Mouse (Mus musculus) embryonic facial prominence, embryonic 14.5 days (tissue): ENCODE data around the gene Fcho1. TPM values are rescaled to one million over a fixed set of nuclear protein-coding genes. Genes with fewer than 3 reads are reported as not detected.
"Not testable (repeated sequence)": the region's sequence is repeated elsewhere in the genome, so short reads cannot be mapped to it uniquely, and the experiment has no call there.

Source experiments
- ATAC-seq: fragments of 200-750 bp; cut with Nextera tagmentation; 2 replicates; pipeline ENCODE4 v1.8.0; 2017; ENCODE audit warnings: low read depth, moderate number of reproducible peaks, moderate TSS enrichment
- DNase-seq: peaks from one replicate; pipeline ENCODE4 v3.0.0-alpha.2; 2015; ENCODE audit warnings: low spot score
- H3K27ac ChIP-seq: fragments of 300-500 bp; sonication (generic); replicated peaks from 2 replicates; pipeline ENCODE4 v1.5.1; 2014; ENCODE audit warnings: low read depth, mild to moderate bottlenecking, low read length, moderate library complexity
- H3K27me3 ChIP-seq: fragments of 300-500 bp; sonication (generic); replicated peaks from 2 replicates; pipeline ENCODE4 v1.6.1; 2014; ENCODE audit warnings: low read length; ENCODE audit not compliant: control insufficient read depth, insufficient read depth
- H3K36me3 ChIP-seq: fragments of 300-500 bp; sonication (generic); 2 replicates; pipeline ENCODE4 v1.6.1; 2014; ENCODE audit warnings: low read length, mixed read lengths; ENCODE audit not compliant: control insufficient read depth, insufficient read depth
- H3K4me1 ChIP-seq: fragments of 300-500 bp; sonication (generic); 2 replicates; pipeline ENCODE4 v1.6.1; 2014; ENCODE audit warnings: antibody characterized with exemption, low read length; ENCODE audit not compliant: control insufficient read depth, insufficient read depth
- H3K4me2 ChIP-seq: fragments of 300-500 bp; sonication (generic); 2 replicates; pipeline ENCODE4 v1.6.1; 2014; ENCODE audit warnings: low read depth, mild to moderate bottlenecking, low read length, moderate library complexity, mixed read lengths
- H3K4me3 ChIP-seq: fragments of 300-500 bp; sonication (generic); 2 replicates; pipeline ENCODE4 v1.5.1; 2014; ENCODE audit warnings: low read depth, mild to moderate bottlenecking, low read length
- H3K9ac ChIP-seq: fragments of 300-500 bp; sonication (generic); 2 replicates; pipeline ENCODE4 v1.6.1; 2014; ENCODE audit warnings: low read depth, mild to moderate bottlenecking, low read length, moderate library complexity, mixed read lengths
- H3K9me3 ChIP-seq: fragments of 300-500 bp; sonication (generic); 2 replicates; pipeline ENCODE4 v1.6.1; 2016; ENCODE audit warnings: low read length; ENCODE audit not compliant: control insufficient read depth
- WGBS: fragments of 180-500 bp; shearing (Covaris S2); extraction: QIAGEN DNeasy Blood & Tissue Kit; methylation state at CpG from one replicate; pipeline ENCODE4 v1.1.7; 2014; 5-methylcytosine and 5-hydroxymethylcytosine counted together
- polyA plus RNA-seq: library from polyadenylated mRNA; unstranded; fragments of >200 nt; fragmentation: Nextera tagmentation; extraction: Ambion mirVana; gene quantifications from 2 replicates; pipeline ENCODE4 v1.2.1, GENCODE M21; 2014

The Fcho1 gene
- 2.6 and 2.7 TPM in 2 replicates for polyA plus RNA-seq

DNA sequence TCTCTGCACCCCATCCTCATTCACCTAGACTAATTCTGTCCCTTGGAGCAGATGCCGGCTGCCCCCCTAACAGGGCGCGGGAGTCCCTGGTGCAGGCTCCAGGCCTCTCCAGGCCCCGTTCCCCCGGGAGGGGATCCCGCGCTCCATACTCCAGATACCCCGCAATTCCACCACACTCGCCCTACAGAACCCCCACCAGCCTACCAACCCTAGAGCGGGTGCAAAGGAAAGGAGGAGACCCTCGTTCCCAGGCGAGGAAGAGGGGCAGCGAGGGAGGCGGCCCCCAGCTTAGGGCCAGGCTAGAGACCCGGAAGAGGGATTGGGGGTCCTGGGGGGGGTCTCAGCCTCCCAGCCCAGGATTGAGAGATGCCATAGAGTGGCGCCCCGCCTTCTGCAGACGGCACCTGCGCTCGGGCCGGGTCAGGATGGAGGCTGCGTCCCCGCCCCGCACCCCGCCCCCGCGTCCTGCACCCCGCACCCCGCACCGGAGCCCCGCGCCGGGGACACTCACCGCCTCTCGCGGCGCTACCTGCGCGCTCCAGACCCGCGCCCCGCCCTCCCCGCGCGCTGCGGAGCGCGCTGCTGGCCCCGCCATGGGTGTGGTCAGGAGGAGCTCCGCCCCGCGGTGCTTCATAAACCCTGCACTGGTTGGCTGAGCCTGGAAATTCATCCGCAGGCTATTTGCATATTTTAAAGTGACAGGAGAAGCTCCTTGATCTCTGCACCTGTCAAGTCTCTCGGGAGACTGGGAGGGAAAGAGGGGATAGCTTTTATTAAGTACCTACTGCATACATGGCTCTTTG, at the start of gene Fcho1:
Gene Fcho1, minus strand, starts transcription at position 595 of the 803 bp plus-strand sequence.
- H3K4me1 ChIP-seq: peaks cover 5% of the 10 kb centered on the region; the same call in 1 of the 2 replicates
- ATAC-seq (peak; percentile 85), DNase-seq (peak; percentile 92)
- H3K4me3 ChIP-seq: peak within 1 kb of the TSS; percentile 55
- peaks cover 22% of the 10 kb centered on the region for H3K27me3 ChIP-seq
- 2% methylated on average over 29 of the region's 54 CpGs for WGBS
- H3K9me3 ChIP-seq: no peaks in the 10 kb centered on the region
- H3K4me2 ChIP-seq: peak within 1 kb of the TSS; percentile 74
- no peak within 1 kb of the TSS for H3K27ac ChIP-seq
- H3K36me3 ChIP-seq: no peaks in the 10 kb centered on the region
- peak within 1 kb of the TSS; percentile 63 for H3K9ac ChIP-seq

- no peaks in the 10 kb centered on the region for H3K27me3 ChIP-seq
- no peak for DNase-seq
- H3K4me1 ChIP-seq: no peaks in the 10 kb centered on the region
- no peak for ATAC-seq
- no peak overlapping the region for H3K27ac ChIP-seq
- H3K4me2 ChIP-seq: no peak overlapping the region
- H3K4me3 ChIP-seq: no peak overlapping the region
- no peaks in the 10 kb centered on the region for H3K36me3 ChIP-seq
- H3K9me3 ChIP-seq: peaks cover 11% of the 10 kb centered on the region
- no peak overlapping the region for H3K9ac ChIP-seq
- WGBS: 94% methylated on average over 12 of the region's 15 CpGs
Observed at GRCm38 (mm10) chr8:71771336-71771735, 45.8 kb upstream of the Fcho1 start.

DNA sequence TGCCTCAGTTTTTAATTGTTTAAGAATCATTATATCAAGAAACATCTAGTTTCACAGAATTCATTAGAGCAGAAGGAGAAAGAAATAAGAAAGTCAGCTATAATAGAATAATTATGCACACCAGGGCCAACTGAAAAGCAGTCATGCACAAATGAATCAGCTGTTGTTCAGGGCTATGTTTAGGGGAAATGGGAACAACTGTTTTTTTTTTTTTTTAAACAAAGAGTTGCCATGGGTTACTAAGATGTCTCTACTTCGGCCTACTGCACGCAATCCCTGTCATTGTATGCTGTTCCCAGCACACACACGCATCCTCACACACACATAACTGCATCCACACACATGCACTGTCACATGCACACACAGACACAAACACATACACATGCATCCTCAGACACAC, 33.3 kb upstream of the Fcho1 start:
- no peak overlapping the region for H3K4me3 ChIP-seq
- no peaks in the 10 kb centered on the region for H3K27me3 ChIP-seq
- no peak overlapping the region for H3K27ac ChIP-seq
- no peak for DNase-seq
- no peak for ATAC-seq
- no peaks in the 10 kb centered on the region for H3K36me3 ChIP-seq
- 91% methylated on average over 3 of the region's 3 CpGs for WGBS
- H3K4me2 ChIP-seq: no peak overlapping the region
- H3K4me1 ChIP-seq: no peaks in the 10 kb centered on the region
- H3K9me3 ChIP-seq: no peaks in the 10 kb centered on the region
- no peak overlapping the region for H3K9ac ChIP-seq

DNA sequence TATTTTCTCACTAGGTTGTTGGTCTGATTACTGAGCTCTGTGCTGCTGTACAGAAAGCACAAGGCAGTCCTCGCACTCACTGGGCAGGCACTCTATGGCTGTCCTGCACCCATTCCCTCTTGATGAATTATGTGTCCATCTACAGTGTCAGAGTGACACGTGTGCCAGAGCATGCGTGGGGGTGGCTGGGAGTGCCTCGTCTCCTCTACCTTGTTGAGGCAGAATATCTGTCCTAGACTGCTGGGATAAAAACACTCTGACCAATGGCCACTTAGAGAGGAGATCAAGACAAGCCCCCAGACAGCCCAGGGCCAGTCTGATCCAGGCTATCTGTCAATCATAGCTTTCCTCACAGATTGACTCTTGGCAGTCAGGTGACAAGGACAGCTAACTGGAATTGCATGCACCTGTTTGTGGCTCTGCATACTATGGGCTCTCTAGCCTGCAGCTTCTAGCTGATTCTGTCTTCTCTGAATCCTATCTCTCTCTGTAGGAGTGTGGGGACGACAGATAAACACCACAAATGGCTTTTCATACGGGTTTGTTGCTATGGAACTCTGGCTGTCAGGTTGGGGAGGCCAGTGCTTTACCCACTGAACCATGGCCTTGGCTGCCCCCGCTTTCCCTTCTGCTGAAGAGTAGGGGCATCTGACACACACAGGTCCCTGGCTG, 27.5 kb upstream of the Fcho1 start:
- 79% methylated on average over 7 of the region's 7 CpGs for WGBS
- H3K4me3 ChIP-seq, H3K9me3 ChIP-seq, ATAC-seq, H3K4me1 ChIP-seq, H3K4me2 ChIP-seq, DNase-seq, H3K9ac ChIP-seq, H3K27ac ChIP-seq, H3K27me3 ChIP-seq, H3K36me3 ChIP-seq: not testable (repeated sequence)

DNA sequence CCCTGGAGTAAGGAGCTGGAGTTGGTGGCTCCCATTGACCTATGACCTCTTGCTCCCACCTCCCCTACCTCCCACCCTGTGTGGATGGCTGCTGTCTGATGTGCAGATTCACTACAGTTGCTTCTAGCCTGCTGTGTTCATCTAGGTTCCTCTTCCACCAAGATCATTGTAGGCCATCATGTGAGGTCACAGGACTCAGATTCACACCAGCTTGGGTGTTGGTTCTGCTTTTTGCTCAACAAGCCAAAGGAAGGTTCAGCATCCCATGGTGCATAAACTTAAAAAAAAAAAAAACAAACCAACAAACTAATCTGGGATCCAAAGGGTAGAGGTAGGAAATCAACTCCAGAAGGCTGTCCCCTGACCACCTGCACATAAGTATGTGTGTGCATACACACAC, 26.7 kb upstream of the Fcho1 start:
- H3K27me3 ChIP-seq, H3K4me2 ChIP-seq, DNase-seq, H3K36me3 ChIP-seq, H3K4me1 ChIP-seq, H3K9ac ChIP-seq, H3K9me3 ChIP-seq, ATAC-seq, H3K27ac ChIP-seq, H3K4me3 ChIP-seq: not testable (repeated sequence)

GRCm38 (mm10) chr8:71751337-71751886, 25.9 kb upstream of the Fcho1 start:
- peak; percentile 26 for DNase-seq
- not testable (repeated sequence) for ATAC-seq, H3K4me3 ChIP-seq, H3K4me1 ChIP-seq, H3K36me3 ChIP-seq, H3K4me2 ChIP-seq, H3K27me3 ChIP-seq, H3K27ac ChIP-seq, H3K9me3 ChIP-seq, H3K9ac ChIP-seq
- 54% methylated on average over 2 of the region's 2 CpGs for WGBS

DNA sequence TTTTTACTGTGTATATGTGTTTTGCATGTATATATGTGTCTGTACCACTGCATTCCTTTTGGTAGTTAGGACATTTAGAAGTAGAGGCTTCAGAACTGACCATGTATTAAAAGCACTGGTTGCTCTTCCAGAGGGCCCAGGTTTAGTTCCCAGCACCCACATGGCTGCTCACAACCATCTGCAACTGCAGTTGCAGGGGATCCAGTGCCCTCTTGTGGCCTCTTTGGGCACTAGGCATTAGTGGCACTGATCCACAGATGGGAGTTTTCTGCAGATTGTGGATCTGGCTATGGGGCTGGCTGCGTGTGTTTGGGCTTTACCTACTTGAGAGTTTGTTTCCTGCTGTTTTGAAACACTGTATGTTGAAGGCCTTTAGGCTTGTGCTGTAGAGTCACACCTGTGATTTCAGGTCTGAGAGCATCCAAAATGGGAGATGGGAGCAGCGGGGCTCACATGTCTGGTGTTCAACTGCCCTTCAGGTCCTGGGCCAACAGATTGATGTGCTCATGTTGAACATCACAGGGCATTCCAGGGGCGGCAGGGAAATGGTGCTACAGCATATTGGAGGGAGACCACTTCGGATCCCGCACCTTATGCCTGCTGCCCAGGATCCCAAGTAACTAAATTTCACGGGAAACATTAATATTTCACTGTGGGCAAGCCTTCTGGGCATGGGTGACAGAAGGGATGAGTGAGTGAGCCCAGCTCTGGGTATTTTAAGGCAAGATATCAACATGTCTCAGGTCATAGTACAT, 24.0 kb upstream of the Fcho1 start:
- not testable (repeated sequence) for H3K4me1 ChIP-seq, ATAC-seq, H3K4me2 ChIP-seq, DNase-seq, H3K9me3 ChIP-seq, H3K9ac ChIP-seq, H3K4me3 ChIP-seq, H3K27ac ChIP-seq, H3K27me3 ChIP-seq, H3K36me3 ChIP-seq
- 79% methylated on average over 6 of the region's 6 CpGs for WGBS

GRCm38 (mm10) chr8:71747082-71747481, 21.6 kb upstream of the Fcho1 start:
- H3K27me3 ChIP-seq, H3K36me3 ChIP-seq, ATAC-seq, DNase-seq, H3K9ac ChIP-seq, H3K27ac ChIP-seq, H3K4me2 ChIP-seq, H3K4me1 ChIP-seq, H3K4me3 ChIP-seq, H3K9me3 ChIP-seq: not testable (repeated sequence)
